Mouse (Mus musculus): ENCODE results near the gene Aqp11.
A peak's percentile ranks its signal among the peaks of the same experiment; 100 is the strongest.

Gene Aqp11

GRCm38 (mm10) chr7:97707809-97708208 is 30.3 kb downstream of the Aqp11 start:
- DNase-seq (ENCODE audit: low spot score in 2 of 2), result no peak

GRCm38 (mm10) chr7:97707123-97707522 is 31.0 kb downstream of the Aqp11 start:
- no peak for DNase-seq (ENCODE audit: low spot score in 2 of 2)

GRCm38 (mm10) chr7:97701106-97701505 is 37.0 kb downstream of the Aqp11 start:
- no peak for DNase-seq (ENCODE audit: low spot score in 2 of 2)

GRCm38 (mm10) chr7:97700173-97700572 is 37.9 kb downstream of the Aqp11 start:
- no peak for DNase-seq (ENCODE audit: low spot score in 2 of 2)

- peak; percentile 84 to 91 for DNase-seq (ENCODE audit: low spot score in 2 of 2)
These were observed 41.4 kb downstream of the Aqp11 start, which contains the start of gene Clns1a for GRCm38 (mm10) chr7:97696506-97697254. Gene Clns1a (plus strand): TSS chr7:97696634.

GRCm38 (mm10) chr7:97696133-97696505 is 42.0 kb downstream of the Aqp11 start:
- DNase-seq (ENCODE audit: low spot score in 2 of 2), result no peak

- DNase-seq (ENCODE audit: low spot score in 2 of 2), result no peak
These were observed 42.6 kb downstream of the Aqp11 start for GRCm38 (mm10) chr7:97695441-97695840.

GRCm38 (mm10) chr7:97687831-97688230 is 50.3 kb downstream of the Aqp11 start:
- DNase-seq (ENCODE audit: low spot score in 2 of 2), result no peak

- no peak for DNase-seq (ENCODE audit: low spot score in 2 of 2)
These were observed 58.9 kb downstream of the Aqp11 start for GRCm38 (mm10) chr7:97679239-97679638.

Data from urinary bladder, adult 18-20 months (tissue).